Mouse (Mus musculus): ENCODE results near the gene Crebrf. TPM values are rescaled to one million over a fixed set of nuclear protein-coding genes. Genes with fewer than 3 reads are reported as not detected.

The Crebrf gene
- total and polyA plus RNA-seq, 3 experiments, result 5.8 to 8.1 (median 6.8) TPM

DNA sequence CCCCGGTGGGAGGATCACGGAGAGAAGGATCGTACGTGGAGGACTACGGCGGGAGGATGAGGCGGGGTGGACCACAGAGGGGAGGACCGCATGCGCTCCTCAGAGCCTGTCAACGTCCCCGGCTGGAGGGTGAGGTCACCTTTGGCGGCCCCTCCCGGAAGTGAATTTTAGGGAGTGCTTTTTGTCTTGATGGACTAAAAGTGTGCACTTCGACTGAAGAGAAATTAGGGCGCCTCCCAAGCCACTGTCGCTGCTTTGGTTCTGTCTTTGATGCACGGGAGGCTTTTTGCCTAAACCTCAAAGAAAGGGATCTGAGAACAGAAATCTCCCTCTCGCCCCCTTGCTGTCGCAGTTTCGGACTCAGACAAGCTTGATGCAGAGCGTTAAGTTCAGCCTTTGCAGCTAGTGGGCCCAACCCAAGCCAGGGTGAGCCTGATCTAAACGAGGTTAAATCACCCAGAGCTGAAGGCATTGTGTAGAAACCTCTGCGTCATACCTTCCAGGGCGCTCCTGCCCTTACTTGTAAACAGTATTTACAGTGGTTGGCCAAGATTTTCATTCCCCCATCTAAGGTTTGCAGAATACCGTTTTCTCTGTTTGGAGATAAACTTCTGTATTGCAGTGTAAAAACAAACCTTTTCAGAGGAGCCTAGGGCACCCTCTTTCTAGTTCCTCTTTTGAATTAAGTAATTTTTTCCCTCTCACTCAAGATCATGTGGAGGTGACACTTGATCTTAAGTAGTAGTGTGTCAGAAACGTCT lies 38.7 kb upstream of the Crebrf start:
- Histone ChIP-seq H3K79me2 (replicated peaks; ENCODE audit: control insufficient read depth, extremely low read depth, insufficient read depth, poor library complexity, severe bottlenecking) (peaks cover 36% of the 10 kb centered on the region), H3K9ac (ENCODE audit: insufficient read depth, low read depth) (peak overlapping the region; percentile 68), H3K27me3 (replicated peaks) (no peaks in the 10 kb centered on the region), H3K36me3 (replicated peaks in 1 of 2; ENCODE audit: control insufficient read depth in 1 of 2, insufficient read depth in 1 of 2, low read length in 1 of 2) (peaks cover 11 to 30% of the 10 kb centered on the region in 2 experiments), H3K4me3 (replicated peaks in 1 of 3; ENCODE audit: low read depth in 2 of 3, low read length in 2 of 3, poor library complexity in 1 of 3) (peak overlapping the region; percentile 89 to 94 (median 93)), H3K4me2 (ENCODE audit: insufficient read depth, low read depth, poor library complexity, severe bottlenecking) (peak overlapping the region; percentile 83), H3K9me3 (replicated peaks; ENCODE audit: low read length) (peaks cover 8% of the 10 kb centered on the region), H3K27ac (ENCODE audit: insufficient read depth, low read depth) (peak overlapping the region; percentile 80), H3K4me1 (ENCODE audit: control insufficient read depth in 1 of 2, insufficient read depth in 2 of 2) (peaks cover 5 to 24% of the 10 kb centered on the region in 2 experiments; a peak in 3 of 4 replicates)
- peak; percentile 71 for DNase-seq (ENCODE audit: extremely low read depth)
- TF ChIP-seq ELF1 (IDR thresholded peaks at IDR 0.05; ENCODE audit: low read depth, low read length) (peak; percentile 8; the same call in 1 of the 2 replicates), MAZ (IDR thresholded peaks at IDR 0.05; ENCODE audit: low read depth, low read length) (no peak), IRF4 (IDR thresholded peaks at IDR 0.05; ENCODE audit: low read depth, low read length) (peak; percentile 63; the same call in 1 of the 2 replicates), ZC3H11A (IDR thresholded peaks at IDR 0.05; ENCODE audit: low read depth, low read length) (no peak), PAX5 (IDR thresholded peaks at IDR 0.05; ENCODE audit: low read length) (no peak), ZMIZ1 (IDR thresholded peaks at IDR 0.05; ENCODE audit: low read depth, low read length) (no peak), POLR2AphosphoS2 (IDR thresholded peaks at IDR 0.05; ENCODE audit: low read depth, low read length) (no peak), HCFC1 (IDR thresholded peaks at IDR 0.05; ENCODE audit: low read depth, low read length) (peak; percentile 44; the same call in 1 of the 2 replicates), JUN (IDR thresholded peaks at IDR 0.05; ENCODE audit: insufficient read depth, low read depth, low read length) (peak; percentile 39; the same call in 1 of the 2 replicates), BHLHE40 (IDR thresholded peaks at IDR 0.05; ENCODE audit: low read depth, low read length) (peak; percentile 78), MAX (IDR thresholded peaks at IDR 0.05; ENCODE audit: low read length) (no peak), ZKSCAN1 (IDR thresholded peaks at IDR 0.05; ENCODE audit: borderline replicate concordance, low read depth, low read length) (no peak), TBP (conservative IDR thresholded peaks at IDR 0.05; ENCODE audit: low read depth, low read length) (0 out of 2 replicates have a peak, but pooled peaks have one; percentile 2), POLR2A (IDR thresholded peaks at IDR 0.05; ENCODE audit: low read depth, low read length) (0 out of 2 replicates have a peak, but pooled peaks have one; percentile 6), SIN3A (IDR thresholded peaks at IDR 0.05; ENCODE audit: low read length) (peak; percentile 82), E2F4 (IDR thresholded peaks at IDR 0.05; ENCODE audit: insufficient replicate concordance, low read depth, low read length) (no peak), RCOR1 (conservative IDR thresholded peaks at IDR 0.05; ENCODE audit: low read depth, low read length) (no peak), ETS1 (conservative IDR thresholded peaks at IDR 0.05; ENCODE audit: low read depth, low read length) (no peak; the same call in 1 of the 2 replicates), NRF1 (IDR thresholded peaks at IDR 0.05; ENCODE audit: low read depth, low read length) (peak; percentile 70), SMC3 (IDR thresholded peaks at IDR 0.05; ENCODE audit: low read depth, low read length) (no peak), GABPA (IDR thresholded peaks at IDR 0.05; ENCODE audit: insufficient replicate concordance, low read depth, low read length) (no peak), MYC (IDR thresholded peaks at IDR 0.05; ENCODE audit: low read depth, low read length) (peak; percentile 78; the same call in 1 of the 2 replicates), KAT2A (IDR thresholded peaks at IDR 0.05; ENCODE audit: insufficient replicate concordance, low read length) (no peak), USF2 (conservative IDR thresholded peaks at IDR 0.05; ENCODE audit: low read depth, low read length) (no peak), MXI1 (IDR thresholded peaks at IDR 0.05; ENCODE audit: low read depth, low read length) (peak; percentile 46; the same call in 1 of the 2 replicates), MAFK (IDR thresholded peaks at IDR 0.05; ENCODE audit: insufficient replicate concordance, low read length) (no peak), JUND (conservative IDR thresholded peaks at IDR 0.05; ENCODE audit: low read depth, low read length) (0 out of 2 replicates have a peak, but pooled peaks have one; percentile 15), CHD1 (IDR thresholded peaks at IDR 0.05; ENCODE audit: low read depth, low read length) (no peak), TCF12 (IDR thresholded peaks at IDR 0.05; ENCODE audit: low read depth, low read length) (no peak; the same call in 1 of the 2 replicates), UBTF (IDR thresholded peaks at IDR 0.05; ENCODE audit: low read depth, low read length) (no peak), MEF2A (IDR thresholded peaks at IDR 0.05; ENCODE audit: borderline replicate concordance, low read depth, low read length) (no peak), RAD21 (IDR thresholded peaks at IDR 0.05; ENCODE audit: low read depth, low read length) (no peak), EP300 (IDR thresholded peaks at IDR 0.05; ENCODE audit: low read length) (peak; percentile 53; the same call in 1 of the 2 replicates), NELFE (IDR thresholded peaks at IDR 0.05; ENCODE audit: low read depth, low read length) (0 out of 2 replicates have a peak, but pooled peaks have one; percentile 4), USF1 (IDR thresholded peaks at IDR 0.05; ENCODE audit: low read depth, low read length) (no peak), CHD2 (IDR thresholded peaks at IDR 0.05; ENCODE audit: low read length) (no peak), CTCF (conservative IDR thresholded peaks at IDR 0.05 in 1 of 2, IDR thresholded peaks at IDR 0.05 in 1 of 2; ENCODE audit: low read depth in 2 of 2, low read length in 2 of 2) (peak in 1 of 2 experiments; percentile 11; a peak in 1 of 4 replicates), ZNF384 (IDR thresholded peaks at IDR 0.05; ENCODE audit: low read depth, low read length) (no peak)
- dilution Hi-C loops (cut with MboI; ENCODE audit: extremely low pct_ligation_motif_present, extremely low pct_unique_long_range_greater_than_20kb, low sequenced_read_pairs) (no loop called here), in situ Hi-C loops (cut with MboI; ENCODE audit: low pct_ligation_motif_present, low pct_unique_long_range_greater_than_20kb, low sequenced_read_pairs) (no loop called here)

All from CH12.LX (cell line).